Mouse (Mus musculus) liver, adult 2 months (tissue): Measurements from ENCODE around the gene Gramd1c.

Experiments used
- CTCF ChIP-seq: fragments of 200-500 bp; IDR thresholded peaks from 2 replicates; pipeline ENCODE4 v1.5.1; 2011; ENCODE audit warnings: low read depth, low read length, control low read depth
- POLR2A ChIP-seq: fragments of 200-500 bp; IDR thresholded peaks from 2 replicates; pipeline ENCODE4 v1.6.1; 2011; ENCODE audit warnings: low read length, control low read depth; ENCODE audit not compliant: insufficient read depth; ENCODE audit errors: extremely low read depth

DNA sequence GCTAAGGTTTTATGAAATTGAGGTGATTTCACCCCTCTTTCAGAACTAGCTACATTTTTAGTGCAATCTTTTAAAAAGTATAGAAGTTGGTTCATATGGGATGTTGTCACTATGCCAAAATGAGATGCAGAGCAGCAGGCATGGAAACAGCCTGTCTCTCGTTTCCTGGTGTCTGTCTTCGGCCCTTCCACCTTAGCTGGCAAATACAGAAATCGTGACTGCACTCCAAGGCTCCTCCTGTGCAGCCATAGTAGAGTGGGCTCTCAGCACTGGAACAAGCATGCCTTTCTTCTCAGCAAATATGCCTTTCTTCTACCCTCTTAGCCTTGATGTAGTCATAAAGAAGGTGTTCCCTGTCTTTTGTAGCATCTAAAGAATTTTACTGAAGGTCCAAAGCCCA lies 127.3 kb downstream of the Gramd1c start:
- no peak for TF ChIP-seq CTCF
- no peak for TF ChIP-seq POLR2A
